Mouse (Mus musculus) E14TG2a.4 (cell line): ENCODE measurements around the gene Zfr2.

ENCODE experiments used
- CTCF ChIP-seq: conservative IDR thresholded peaks from 2 replicates; pipeline ENCODE4 v1.5.1; 2014; ENCODE audit warnings: low read length
- POU5F1 ChIP-seq: IDR thresholded peaks from 2 replicates; pipeline ENCODE4 v1.6.1; 2014; ENCODE audit warnings: low read length, borderline replicate concordance

GRCm38 (mm10) chr10:81244146-81244545 is 11.2 kb downstream of the Zfr2 start:
- TF ChIP-seq CTCF (no peak), POU5F1 (no peak)
